Mouse (Mus musculus): ENCODE data around the gene Ptprt. TPM values are rescaled to one million over a fixed set of nuclear protein-coding genes. Genes with fewer than 3 reads are reported as not detected.
"Not testable (repeated sequence)": the region's sequence is repeated elsewhere in the genome, so short reads cannot be mapped to it uniquely, and the experiment has no call there.

Ptprt gene
- total RNA-seq, 2 experiments from 2014 or later, result 49.0 to 53.2 TPM

GRCm38 (mm10) chr2:162220586-162220985 is 440.4 kb downstream of the Ptprt start:
- DNase-seq (ENCODE audit: low spot score in 2 of 2), result no peak

DNA sequence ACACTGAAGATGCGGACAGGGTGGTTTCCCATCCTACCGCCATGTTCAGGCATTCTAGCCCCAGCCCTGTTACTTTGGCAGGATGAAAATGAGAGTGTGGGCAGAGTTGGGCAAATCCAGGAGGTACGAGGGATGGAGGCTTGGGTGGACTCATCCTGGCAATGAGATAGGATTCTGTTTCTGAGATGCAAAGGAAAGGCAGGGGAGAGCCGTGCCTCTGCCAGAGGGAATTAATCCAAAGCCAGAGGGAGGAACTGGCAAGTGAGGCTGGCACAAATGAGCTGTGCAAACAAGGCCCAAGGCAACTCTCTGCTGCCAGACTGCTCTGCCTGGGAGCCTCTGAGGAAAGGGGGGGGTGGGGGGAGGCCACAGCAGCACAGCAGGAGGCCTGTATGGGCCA is 441.4 kb downstream of the Ptprt start:
- peak; percentile 57 to 69 for DNase-seq (ENCODE audit: low spot score in 2 of 2)

DNA sequence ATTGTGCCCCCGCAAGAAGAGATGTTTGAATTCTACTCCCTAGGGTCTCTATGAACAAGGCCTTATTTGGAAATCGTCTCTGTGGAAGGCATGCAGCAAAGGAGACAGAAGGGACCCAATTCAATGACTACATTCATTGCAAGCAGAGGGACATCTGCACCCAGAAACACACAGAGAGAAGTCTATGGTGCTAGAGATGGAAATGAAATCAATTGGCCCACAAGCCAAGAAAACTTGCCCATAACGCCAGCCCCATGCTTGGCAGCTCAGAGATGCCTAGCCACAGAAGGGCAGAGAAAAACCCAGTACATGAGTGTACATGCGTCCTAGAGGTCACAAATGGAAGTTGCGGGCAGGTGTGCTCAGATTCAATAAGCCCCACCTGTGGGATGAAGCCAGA is 443.1 kb downstream of the Ptprt start:
- no peak for DNase-seq (ENCODE audit: low spot score in 2 of 2)

- DNase-seq (ENCODE audit: low spot score in 2 of 2), result no peak
These were observed 448.6 kb downstream of the Ptprt start for GRCm38 (mm10) chr2:162212397-162212796.

DNA sequence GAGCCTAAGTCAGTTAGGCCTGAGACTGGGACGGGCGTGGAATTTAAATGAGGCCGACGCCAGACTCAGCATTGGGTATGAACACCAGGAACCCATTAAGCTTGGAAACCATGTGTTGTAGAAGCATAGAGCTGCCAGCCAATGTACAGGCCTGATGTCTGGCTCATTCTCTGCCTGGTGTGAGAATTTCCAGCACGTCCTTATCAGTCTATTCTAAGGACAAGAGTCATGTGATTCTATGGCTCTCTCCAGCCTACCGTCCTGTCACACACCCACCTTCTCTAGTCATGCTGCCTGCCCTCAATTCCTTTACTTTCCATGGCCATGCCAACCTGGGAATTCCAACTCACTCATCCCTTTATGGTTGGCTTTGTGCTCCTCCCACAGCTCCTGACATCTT is 450.4 kb downstream of the Ptprt start:
- no peak for DNase-seq (ENCODE audit: low spot score in 2 of 2)

- no peak for DNase-seq (ENCODE audit: low spot score in 2 of 2)
These were observed 463.6 kb downstream of the Ptprt start for GRCm38 (mm10) chr2:162197316-162197715.

- DNase-seq (ENCODE audit: low spot score in 2 of 2), result peak in 1 of 2 experiments; percentile 34
These were observed 478.1 kb downstream of the Ptprt start for GRCm38 (mm10) chr2:162182621-162183475.

DNA sequence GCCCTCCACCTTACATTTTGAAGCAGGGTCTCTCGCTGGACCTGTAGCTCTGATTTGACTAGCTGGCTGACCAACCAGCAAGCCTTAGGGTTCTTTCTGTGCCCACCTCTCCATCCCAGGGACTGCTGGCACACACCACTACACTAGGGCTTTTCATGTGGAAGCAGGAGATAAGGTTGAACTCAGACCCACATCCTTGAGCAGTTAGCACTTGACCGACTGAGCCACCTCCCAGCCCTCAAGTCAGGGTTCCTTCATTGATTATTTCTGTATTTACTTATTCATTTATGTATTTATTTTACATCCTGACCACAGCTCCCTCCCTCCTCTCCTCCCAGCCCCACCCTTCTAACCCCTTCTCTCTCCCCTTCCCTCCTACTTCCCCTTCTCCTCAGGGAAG is 479.1 kb downstream of the Ptprt start:
- no peak for DNase-seq (ENCODE audit: low spot score in 2 of 2)

GRCm38 (mm10) chr2:162172529-162172928 is 488.4 kb downstream of the Ptprt start:
- no peak for DNase-seq (ENCODE audit: low spot score in 2 of 2)

GRCm38 (mm10) chr2:162141845-162142411 is 519.0 kb downstream of the Ptprt start:
- DNase-seq (ENCODE audit: low spot score in 2 of 2), result no peak

DNA sequence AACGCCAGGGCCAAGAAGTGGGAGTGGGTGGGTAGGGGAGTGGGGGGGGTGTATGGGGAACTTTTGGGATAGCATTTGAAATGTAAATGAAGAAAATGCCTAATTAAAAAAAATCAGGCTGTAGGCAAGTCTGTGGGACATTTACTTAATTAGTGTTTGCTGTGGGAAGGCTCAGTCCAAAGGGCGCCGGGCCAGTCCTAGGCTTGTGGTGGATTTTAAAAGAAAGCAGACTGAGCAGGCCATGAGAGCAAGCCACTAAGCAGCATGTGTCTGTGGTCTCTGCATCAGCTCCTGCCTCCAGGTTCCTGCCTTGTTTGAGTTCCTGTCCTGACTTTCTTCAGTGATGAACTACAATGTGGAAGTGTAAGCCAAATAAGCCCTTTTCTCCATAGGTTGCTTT is 524.8 kb downstream of the Ptprt start:
- DNase-seq (ENCODE audit: low spot score in 2 of 2), result not testable (repeated sequence)

GRCm38 (mm10) chr2:162131607-162132304 is 529.2 kb downstream of the Ptprt start:
- DNase-seq (ENCODE audit: low spot score in 2 of 2), result no peak

- no peak for DNase-seq (ENCODE audit: low spot score in 2 of 2)
These were observed 531.1 kb downstream of the Ptprt start for GRCm38 (mm10) chr2:162129896-162130295.

DNA sequence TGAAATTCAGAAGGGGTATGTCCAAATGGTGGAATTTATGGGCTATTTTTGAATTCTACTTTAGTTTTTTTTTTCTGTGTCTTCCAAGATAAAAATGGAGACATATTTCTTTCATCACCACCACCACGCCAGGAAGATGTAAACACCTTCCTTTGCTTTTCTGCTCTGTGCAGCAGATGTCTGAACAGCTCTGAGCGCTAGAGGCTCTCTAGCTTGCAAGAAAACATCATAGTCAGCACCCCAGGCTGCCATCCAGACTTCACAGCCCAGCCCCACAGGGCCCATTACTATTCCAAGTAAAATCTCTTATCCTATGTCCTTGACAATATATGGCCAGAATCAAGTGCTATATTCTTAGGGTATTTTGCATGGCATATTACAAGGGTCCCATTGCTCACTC is 542.9 kb downstream of the Ptprt start:
- DNase-seq (ENCODE audit: low spot score in 2 of 2), result no peak

GRCm38 (mm10) chr2:162082391-162082790 is 578.6 kb downstream of the Ptprt start:
- DNase-seq (ENCODE audit: low spot score in 2 of 2), result peak in 1 of 2 experiments; percentile 48

DNA sequence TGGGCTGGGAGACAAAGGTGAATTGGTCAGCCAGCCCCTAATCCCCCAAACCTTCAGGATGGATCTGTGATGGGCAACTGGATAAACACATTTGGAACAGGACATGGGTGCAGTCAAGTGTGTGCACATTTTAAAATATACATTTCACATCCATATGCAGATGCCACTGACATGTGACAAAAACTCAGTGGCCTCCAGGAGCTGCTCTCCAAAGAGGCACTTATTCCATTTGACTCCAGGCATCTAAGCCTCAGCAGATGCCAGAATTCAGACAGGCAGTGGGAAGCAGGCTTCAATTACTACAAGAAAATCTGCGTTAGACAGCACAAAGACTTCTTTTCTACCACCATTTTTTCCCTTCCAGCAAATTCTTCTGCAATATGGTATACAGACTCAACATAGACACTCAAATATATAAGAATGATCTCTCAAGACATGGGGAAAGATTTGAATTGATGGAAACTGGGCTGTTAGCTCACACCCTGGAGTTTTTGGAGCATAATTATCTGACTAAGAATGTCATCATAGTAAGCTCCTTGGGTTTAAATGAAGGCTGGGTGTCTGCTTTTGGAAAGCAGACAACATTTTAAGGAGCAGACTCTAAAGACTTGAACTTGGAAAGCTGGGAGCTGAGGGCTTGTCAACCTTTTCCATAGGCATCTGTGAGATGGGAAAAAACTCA is 580.1 kb downstream of the Ptprt start:
- DNase-seq (ENCODE audit: low spot score in 2 of 2), result no peak

- peak in 1 of 2 experiments; percentile 28 for DNase-seq (ENCODE audit: low spot score in 2 of 2)
These were observed 582.2 kb downstream of the Ptprt start for GRCm38 (mm10) chr2:162078571-162079280.

DNA sequence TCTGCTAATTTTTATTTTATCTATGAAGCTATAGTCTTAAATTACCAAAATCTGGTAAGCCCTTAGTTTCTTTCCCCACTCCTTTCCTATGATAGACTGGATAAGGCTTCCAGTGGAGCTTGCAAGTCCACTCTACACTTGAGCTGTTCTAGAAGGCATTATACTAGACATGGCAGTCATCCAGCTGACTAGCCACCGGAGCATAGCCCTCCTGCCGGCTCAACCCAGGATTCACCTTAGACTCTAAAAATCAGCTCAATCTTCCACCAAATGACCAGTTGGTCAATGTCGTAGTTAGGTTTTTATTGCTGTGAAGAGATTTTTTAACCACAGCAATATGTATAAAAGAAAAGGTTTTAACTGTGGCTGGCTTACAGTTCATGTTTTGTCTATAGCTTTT is 608.1 kb downstream of the Ptprt start:
- DNase-seq (ENCODE audit: low spot score in 2 of 2), result no peak

GRCm38 (mm10) chr2:162050198-162050597 is 610.7 kb downstream of the Ptprt start:
- no peak for DNase-seq (ENCODE audit: low spot score in 2 of 2)

- DNase-seq (ENCODE audit: low spot score in 2 of 2), result no peak
These were observed 625.3 kb downstream of the Ptprt start for GRCm38 (mm10) chr2:162035615-162036014.

DNA sequence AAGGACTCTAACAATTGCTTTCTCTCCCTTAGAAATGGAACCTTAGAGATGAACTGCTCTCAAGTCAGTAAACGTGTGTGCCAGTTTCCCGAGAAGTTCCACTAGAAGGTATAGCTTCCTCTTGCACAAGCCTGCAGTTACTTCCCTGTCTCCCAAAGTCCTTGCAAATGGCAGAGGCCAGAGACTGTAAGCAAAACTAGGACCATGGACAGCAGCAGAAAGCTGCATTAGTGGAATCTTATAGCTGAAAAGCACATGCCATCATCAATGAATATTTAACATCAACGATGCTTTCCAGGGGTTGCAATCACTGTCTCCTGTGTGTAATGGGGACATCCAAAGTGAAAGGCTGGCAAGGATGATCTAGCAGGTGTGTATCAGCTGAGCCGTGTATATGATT is 629.3 kb downstream of the Ptprt start:
- no peak for DNase-seq (ENCODE audit: low spot score in 2 of 2)

Measured in layer of hippocampus, adult 18-20 months (tissue).